Mouse (Mus musculus) cerebellum, adult 2 months (tissue): ENCODE results near the gene Adgrg1.

ENCODE experiments used
- CTCF ChIP-seq: fragments of 200-500 bp; IDR thresholded peaks from 2 replicates; pipeline ENCODE4 v1.5.1; 2011; ENCODE audit warnings: low read depth, mild to moderate bottlenecking, control low read depth, low read length, moderate library complexity, borderline replicate concordance; ENCODE audit not compliant: insufficient read depth
- POLR2A ChIP-seq: fragments of 200-500 bp; IDR thresholded peaks from 2 replicates; pipeline ENCODE4 v1.6.1; 2011; ENCODE audit warnings: low read length, control low read depth, borderline replicate concordance; ENCODE audit not compliant: insufficient read depth

DNA sequence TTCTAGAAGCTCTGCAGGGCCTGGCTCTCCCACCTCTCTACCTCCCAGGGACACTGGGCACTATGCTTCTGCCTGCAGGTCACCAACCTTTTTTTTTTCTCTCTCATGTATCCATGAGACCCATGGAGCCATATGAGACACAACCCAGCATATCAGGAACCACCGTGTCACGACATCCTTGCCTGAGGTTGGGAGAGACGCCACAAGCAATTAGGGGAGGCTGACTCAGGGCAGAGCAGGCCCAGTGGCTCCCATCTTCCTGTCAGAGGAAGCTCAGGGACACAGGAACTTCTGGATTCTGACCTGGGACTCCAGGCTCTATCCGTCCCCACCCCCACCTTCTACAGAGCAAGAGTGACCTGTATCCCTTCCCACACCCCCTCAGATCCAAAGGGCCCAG lies 41.3 kb downstream of the Adgrg1 start:
- TF ChIP-seq CTCF (no peak), POLR2A (no peak)
